Mouse (Mus musculus) macrophage (primary cell): ENCODE results near the gene Mfsd11. TPM values are rescaled to one million over a fixed set of nuclear protein-coding genes. Genes with fewer than 3 reads are reported as not detected.
"Not testable (repeated sequence)": the region's sequence is repeated elsewhere in the genome, so short reads cannot be mapped to it uniquely, and the experiment has no call there.

Experiments used
- H3K27ac ChIP-seq: fragments of 350-480 bp; formaldehyde crosslinking; 2 replicates; pipeline ENCODE4 v1.9.0; 2021
- H3K36me3 ChIP-seq: fragments of 350-480 bp; formaldehyde crosslinking; 2 replicates; pipeline ENCODE4 v1.9.0; 2021; ENCODE audit errors: inconsistent target
- H3K4me3 ChIP-seq: fragments of 350-480 bp; formaldehyde crosslinking; 2 replicates; pipeline ENCODE4 v1.9.0; 2021; ENCODE audit errors: inconsistent target
- H3K79me2 ChIP-seq: fragments of 350-480 bp; formaldehyde crosslinking; 2 replicates; pipeline ENCODE4 v1.9.0; 2021; ENCODE audit errors: inconsistent target
- WGBS: methylation state at CpG from one replicate; pipeline ENCODE4 v1.1.7; 2026; ENCODE audit warnings: inconsistent platforms; ENCODE audit not compliant: missing documents; 5-methylcytosine and 5-hydroxymethylcytosine counted together
- polyA plus RNA-seq: library from polyadenylated mRNA; stranded (reverse); fragments of 250-400 nt; gene quantifications from 3 replicates; pipeline ENCODE4 v1.2.4, GENCODE M21; 2018; ENCODE audit warnings: inconsistent platforms

Mfsd11 gene
- polyA plus RNA-seq, 1 experiment from 2014 or later: 118 TPM

GRCm38 (mm10) chr11:116814076-116814883, 38.0 kb upstream of the Mfsd11 start:
- WGBS: 65% methylated on average over 20 of the region's 20 CpGs
- H3K27ac ChIP-seq: no peak overlapping the region

GRCm38 (mm10) chr11:116814884-116815415, 37.3 kb upstream of the Mfsd11 start:
- no peaks in the 10 kb centered on the region for H3K36me3 ChIP-seq
- no peaks in the 10 kb centered on the region for H3K79me2 ChIP-seq
- 78% methylated on average over 6 of the region's 7 CpGs for WGBS
- no peak overlapping the region for H3K27ac ChIP-seq
- no peak overlapping the region for H3K4me3 ChIP-seq

More at GRCm38 (mm10) chr11:116814076-116814883, 38.0 kb upstream of the Mfsd11 start:
- Histone ChIP-seq H3K79me2 (no peaks in the 10 kb centered on the region), H3K36me3 (no peaks in the 10 kb centered on the region), H3K4me3 (no peak overlapping the region)

GRCm38 (mm10) chr11:116816769-116817168, 35.5 kb upstream of the Mfsd11 start:
- H3K36me3 ChIP-seq: no peaks in the 10 kb centered on the region
- 87% methylated on average over 5 of the region's 5 CpGs for WGBS
- no peak overlapping the region for H3K27ac ChIP-seq
- no peaks in the 10 kb centered on the region for H3K79me2 ChIP-seq
- H3K4me3 ChIP-seq: no peak overlapping the region

- WGBS: 72% methylated on average over 5 of the region's 5 CpGs
- Histone ChIP-seq H3K79me2 (no peaks in the 10 kb centered on the region), H3K27ac (no peak overlapping the region), H3K36me3 (no peaks in the 10 kb centered on the region), H3K4me3 (no peak overlapping the region)
These were observed 34.7 kb upstream of the Mfsd11 start for GRCm38 (mm10) chr11:116817567-116817966.

GRCm38 (mm10) chr11:116818722-116819121, 33.5 kb upstream of the Mfsd11 start:
- Histone ChIP-seq H3K27ac (no peak overlapping the region), H3K4me3 (no peak overlapping the region), H3K36me3 (no peaks in the 10 kb centered on the region), H3K79me2 (no peaks in the 10 kb centered on the region)
- 89% methylated on average over 8 of the region's 8 CpGs for whole genome bisulfite sequencing

GRCm38 (mm10) chr11:116819932-116820593, 32.2 kb upstream of the Mfsd11 start:
- 94% methylated on average over 5 of the region's 5 CpGs for WGBS

GRCm38 (mm10) chr11:116821057-116821940, 30.9 kb upstream of the Mfsd11 start:
- Histone ChIP-seq H3K27ac (no peak overlapping the region), H3K36me3 (no peaks in the 10 kb centered on the region), H3K4me3 (no peak overlapping the region), H3K79me2 (no peaks in the 10 kb centered on the region)
- 88% methylated on average over 12 of the region's 13 CpGs for WGBS

More at GRCm38 (mm10) chr11:116819932-116820593, 32.2 kb upstream of the Mfsd11 start:
- H3K27ac ChIP-seq: no peak overlapping the region
- no peak overlapping the region for H3K4me3 ChIP-seq
- no peaks in the 10 kb centered on the region for H3K36me3 ChIP-seq
- H3K79me2 ChIP-seq: no peaks in the 10 kb centered on the region

- Histone ChIP-seq H3K36me3 (no peaks in the 10 kb centered on the region), H3K27ac (no peak overlapping the region), H3K79me2 (no peaks in the 10 kb centered on the region), H3K4me3 (no peak overlapping the region)
- WGBS: 93% methylated on average over 10 of the region's 10 CpGs
These were observed 30.0 kb upstream of the Mfsd11 start for GRCm38 (mm10) chr11:116822215-116822614.

- Histone ChIP-seq H3K27ac (no peak overlapping the region), H3K36me3 (no peaks in the 10 kb centered on the region), H3K4me3 (no peak overlapping the region), H3K79me2 (no peaks in the 10 kb centered on the region)
- WGBS: 97% methylated on average over 10 of the region's 10 CpGs
These were observed 29.6 kb upstream of the Mfsd11 start for GRCm38 (mm10) chr11:116822626-116823025.

- Histone ChIP-seq H3K4me3 (no peak overlapping the region), H3K27ac (no peak overlapping the region), H3K36me3 (no peaks in the 10 kb centered on the region), H3K79me2 (no peaks in the 10 kb centered on the region)
- WGBS: 94% methylated on average over 2 of the region's 2 CpGs
These were observed 29.0 kb upstream of the Mfsd11 start for GRCm38 (mm10) chr11:116823255-116823654.

GRCm38 (mm10) chr11:116823885-116824284, 28.4 kb upstream of the Mfsd11 start:
- H3K36me3 ChIP-seq, H3K79me2 ChIP-seq, H3K27ac ChIP-seq, H3K4me3 ChIP-seq: not testable (repeated sequence)
- WGBS: 88% methylated on average over 6 of the region's 10 CpGs

GRCm38 (mm10) chr11:116825230-116825629, 27.0 kb upstream of the Mfsd11 start:
- Histone ChIP-seq H3K36me3 (no peaks in the 10 kb centered on the region), H3K4me3 (no peak overlapping the region), H3K27ac (no peak overlapping the region), H3K79me2 (no peaks in the 10 kb centered on the region)
- WGBS: 85% methylated on average over 4 of the region's 5 CpGs

- H3K79me2 ChIP-seq: no peaks in the 10 kb centered on the region
- no peaks in the 10 kb centered on the region for H3K36me3 ChIP-seq
- H3K4me3 ChIP-seq: no peak overlapping the region
- no peak overlapping the region for H3K27ac ChIP-seq
- whole genome bisulfite sequencing: 75% methylated on average over 17 of the region's 17 CpGs
These were observed 25.4 kb upstream of the Mfsd11 start for GRCm38 (mm10) chr11:116826550-116827504.
